Mouse (Mus musculus) heart, adult 2 months (tissue): Measurements from ENCODE around the gene Kif5c. TPM values are rescaled to one million over a fixed set of nuclear protein-coding genes. Genes with fewer than 3 reads are reported as not detected.

Source experiments
- DNase-seq, 2 experiments: peaks; one replicate each; pipeline ENCODE4 v3.0.0; 2021
- H3K27ac ChIP-seq: fragments of 200-600 bp; 2 replicates; pipeline ENCODE4 v1.8.1; 2022
- H3K27me3 ChIP-seq: fragments of 200-500 bp; 2 replicates; pipeline ENCODE4 v1.6.1; 2012; ENCODE audit warnings: mild to moderate bottlenecking, low read length, inconsistent platforms, mixed read lengths; ENCODE audit not compliant: control insufficient read depth, insufficient read depth
- H3K36me3 ChIP-seq: fragments of 200-500 bp; 2 replicates; pipeline ENCODE4 v1.6.1; 2012; ENCODE audit warnings: low read length, inconsistent platforms; ENCODE audit not compliant: control insufficient read depth, insufficient read depth
- H3K4me1 ChIP-seq: fragments of 200-500 bp; 2 replicates; pipeline ENCODE4 v1.6.1; 2011; ENCODE audit warnings: low read length; ENCODE audit not compliant: control insufficient read depth, insufficient read depth
- H3K4me3 ChIP-seq: fragments of 200-600 bp; 2 replicates; pipeline ENCODE4 v1.8.1; 2022
- H3K79me2 ChIP-seq: fragments of 200-500 bp; replicated peaks from 2 replicates; pipeline ENCODE4 v1.6.1; 2012; ENCODE audit warnings: mild to moderate bottlenecking, inconsistent platforms, low read length, moderate library complexity, mixed read lengths; ENCODE audit not compliant: control insufficient read depth, insufficient read depth
- H3K9ac ChIP-seq: fragments of 200-500 bp; 2 replicates; pipeline ENCODE4 v1.6.1; 2012; ENCODE audit warnings: low read depth, mild to moderate bottlenecking, control low read depth, inconsistent platforms, low read length, mixed read lengths
- CTCF ChIP-seq: fragments of 200-600 bp; IDR thresholded peaks from 2 replicates; pipeline ENCODE4 v1.8.1; 2022; ENCODE audit warnings: antibody characterized with exemption, mild to moderate bottlenecking, moderate library complexity
- EP300 ChIP-seq: fragments of 200-500 bp; IDR thresholded peaks from 2 replicates; pipeline ENCODE4 v1.6.1; 2011; ENCODE audit warnings: low read depth, low read length, control low read depth; ENCODE audit not compliant: insufficient read depth
- POLR2A ChIP-seq: fragments of 200-500 bp; IDR thresholded peaks from 2 replicates; pipeline ENCODE4 v1.6.1; 2011; ENCODE audit warnings: mild to moderate bottlenecking, low read depth, low read length, control low read depth; ENCODE audit not compliant: insufficient read depth
- WGBS: fragments of 180-500 bp; shearing (Covaris S2); methylation state at CpG from one replicate; pipeline ENCODE4 v1.1.7; 2018; 5-methylcytosine and 5-hydroxymethylcytosine counted together
- intact Hi-C: fragments of 180-260 bp; cut with DNase I; formaldehyde crosslinking; loops from one replicate; pipeline ENCODE4 v1.15.1; 2025
- polyA plus RNA-seq: library from polyadenylated mRNA; depleted of rRNA; stranded (reverse); fragments of >200 nt; gene quantifications from 2 replicates; pipeline ENCODE4 v1.2.3, GENCODE M21; 2012
- total RNA-seq, 2 experiments: library from RNA; stranded (reverse); gene quantifications; 2 replicates each; pipeline ENCODE4 v1.2.3; 2021

The Kif5c gene
- total and polyA plus RNA-seq, 3 experiments = 0.52 to 0.82 (median 0.60) TPM

GRCm38 (mm10) chr2:49739046-49739445 is 119.9 kb downstream of the Kif5c start:
- WGBS = 59% methylated on average over 5 of the region's 5 CpGs

GRCm38 (mm10) chr2:49741026-49741425 is 121.9 kb downstream of the Kif5c start:
- WGBS = 62% methylated on average over 6 of the region's 6 CpGs
- intact Hi-C loops = no loop called here
- no peak for TF ChIP-seq EP300
- TF ChIP-seq POLR2A = no peak
- TF ChIP-seq CTCF = no peak
- Histone ChIP-seq H3K36me3 (no peaks in the 10 kb centered on the region), H3K27me3 (no peaks in the 10 kb centered on the region), H3K4me1 (peaks cover 5% of the 10 kb centered on the region), H3K4me3 (no peak overlapping the region), H3K27ac (no peak overlapping the region), H3K9ac (no peak overlapping the region), H3K79me2 (no peaks in the 10 kb centered on the region)
- DNase-seq = no peak

More at GRCm38 (mm10) chr2:49739046-49739445, 119.9 kb downstream of the Kif5c start:
- H3K27ac ChIP-seq = no peak overlapping the region
- H3K36me3 ChIP-seq = no peaks in the 10 kb centered on the region
- peak in 1 of 2 experiments; percentile 40 for DNase-seq
- H3K27me3 ChIP-seq = no peaks in the 10 kb centered on the region
- no peaks in the 10 kb centered on the region for H3K79me2 ChIP-seq
- no peak overlapping the region for H3K4me3 ChIP-seq
- H3K4me1 ChIP-seq = peaks cover 2% of the 10 kb centered on the region; the same call in 1 of the 2 replicates
- no peak for TF ChIP-seq CTCF
- TF ChIP-seq EP300 = no peak
- TF ChIP-seq POLR2A = no peak
- H3K9ac ChIP-seq = no peak overlapping the region
- intact Hi-C loops = loop anchor here (5.0 kb wide), 1 partner anchor 1742 kb away; no protein-coding TSS in a partner anchor

GRCm38 (mm10) chr2:49741895-49742734 is 123.0 kb downstream of the Kif5c start:
- 60% methylated on average over 16 of the region's 16 CpGs for WGBS
- intact Hi-C loops = no loop called here
- TF ChIP-seq CTCF = no peak
- no peak for TF ChIP-seq EP300
- no peak for TF ChIP-seq POLR2A
- Histone ChIP-seq H3K4me3 (no peak overlapping the region), H3K9ac (no peak overlapping the region), H3K4me1 (peaks cover 5% of the 10 kb centered on the region), H3K36me3 (no peaks in the 10 kb centered on the region), H3K27me3 (no peaks in the 10 kb centered on the region), H3K27ac (no peak overlapping the region), H3K79me2 (no peaks in the 10 kb centered on the region)
- DNase-seq = no peak

GRCm38 (mm10) chr2:49742919-49743318 is 123.8 kb downstream of the Kif5c start:
- 87% methylated on average over 4 of the region's 4 CpGs for WGBS
- Histone ChIP-seq H3K36me3 (no peaks in the 10 kb centered on the region), H3K4me1 (peaks cover 5% of the 10 kb centered on the region), H3K79me2 (no peaks in the 10 kb centered on the region), H3K27ac (no peak overlapping the region), H3K4me3 (no peak overlapping the region), H3K27me3 (no peaks in the 10 kb centered on the region), H3K9ac (no peak overlapping the region)
- DNase-seq = no peak
- intact Hi-C loops = no loop called here
- TF ChIP-seq POLR2A (no peak), EP300 (no peak), CTCF (no peak)

GRCm38 (mm10) chr2:49743775-49744174 is 124.7 kb downstream of the Kif5c start:
- Histone ChIP-seq H3K27me3 (no peaks in the 10 kb centered on the region), H3K79me2 (no peaks in the 10 kb centered on the region), H3K4me3 (no peak overlapping the region), H3K27ac (no peak overlapping the region), H3K36me3 (no peaks in the 10 kb centered on the region), H3K4me1 (peaks cover 3% of the 10 kb centered on the region), H3K9ac (no peak overlapping the region)
- TF ChIP-seq EP300 = no peak
- no peak for TF ChIP-seq POLR2A
- TF ChIP-seq CTCF = no peak
- WGBS = 76% methylated on average over 6 of the region's 6 CpGs
- intact Hi-C loops = no loop called here
- no peak for DNase-seq

- H3K27me3 ChIP-seq = no peaks in the 10 kb centered on the region
- H3K36me3 ChIP-seq = no peaks in the 10 kb centered on the region
- intact Hi-C loops = no loop called here
- no peak overlapping the region for H3K27ac ChIP-seq
- peaks cover 3% of the 10 kb centered on the region for H3K4me1 ChIP-seq
- H3K4me3 ChIP-seq = no peak overlapping the region
- DNase-seq = peak in 1 of 2 experiments; percentile 40
- H3K79me2 ChIP-seq = no peaks in the 10 kb centered on the region
- no peak overlapping the region for H3K9ac ChIP-seq
- TF ChIP-seq EP300 = no peak
- TF ChIP-seq POLR2A = no peak
- TF ChIP-seq CTCF = no peak
- 50% methylated on average over 11 of the region's 11 CpGs for WGBS
These were observed 125.4 kb downstream of the Kif5c start for GRCm38 (mm10) chr2:49744251-49745093.
